Mouse (Mus musculus): Measurements from ENCODE around the gene Nfat5. TPM values are rescaled to one million over a fixed set of nuclear protein-coding genes. Genes with fewer than 3 reads are reported as not detected.

Nfat5 gene
- polyA plus RNA-seq, 1 experiment from 2014 or later = 1.5 TPM

DNA sequence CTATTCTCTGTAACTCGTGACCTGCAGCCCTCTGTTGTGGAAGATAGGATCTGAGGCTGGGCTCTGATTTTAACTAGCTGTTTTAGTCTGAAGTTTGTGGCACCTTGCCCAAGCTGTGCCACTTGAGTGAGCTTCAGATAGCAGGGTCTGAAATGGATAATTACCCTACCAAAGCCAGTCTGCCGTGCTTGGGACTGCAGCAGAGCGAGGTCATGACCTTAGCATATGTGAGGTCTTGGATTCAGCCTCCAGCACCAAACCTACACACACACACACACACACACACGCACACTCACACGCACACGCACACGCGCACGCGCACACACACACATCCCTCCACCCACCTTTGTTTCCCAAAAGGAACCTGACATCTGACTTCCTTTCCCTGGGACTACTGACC lies 27.5 kb upstream of the Nfat5 start:
- H3K4me3 ChIP-seq (replicated peaks) = no peak overlapping the region
- no peaks in the 10 kb centered on the region; the same call in 1 of the 2 replicates for H3K4me1 ChIP-seq (replicated peaks)
- 0 out of 2 replicates have a peak, but pooled peaks cover 4% of the 10 kb centered on the region for H3K27me3 ChIP-seq
- H3K36me3 ChIP-seq = no peaks in the 10 kb centered on the region
- H3K9ac ChIP-seq = no peak overlapping the region
- no peak for DNase-seq
- 82% methylated on average over 10 of the region's 10 CpGs for WGBS (ENCODE audit: insufficient replicate concordance)
- no peak overlapping the region for H3K27ac ChIP-seq
- H3K4me2 ChIP-seq = no peak overlapping the region
- ATAC-seq (ENCODE audit: low read depth) = no peak
- H3K9me3 ChIP-seq (replicated peaks) = no peaks in the 10 kb centered on the region; the same call in 1 of the 2 replicates

DNA sequence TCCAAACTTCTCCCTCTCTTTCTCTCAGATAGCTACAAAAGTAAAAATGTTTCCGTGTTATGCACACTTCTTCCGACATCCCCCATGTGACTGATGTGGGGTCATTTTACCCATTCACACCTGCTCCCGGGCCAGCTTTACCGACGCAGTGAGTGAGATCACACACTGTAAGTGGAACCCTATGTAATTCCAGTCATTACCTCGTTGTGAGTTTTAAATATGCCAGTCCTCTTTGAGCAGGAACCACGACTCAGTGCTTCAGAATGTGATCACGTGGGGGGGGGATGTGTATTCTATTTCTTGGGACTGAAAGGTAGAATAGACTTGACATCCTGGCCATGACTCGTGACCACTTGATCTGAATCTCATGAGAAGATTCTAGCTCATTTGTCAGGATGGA lies 24.8 kb upstream of the Nfat5 start:
- no peak overlapping the region for H3K27ac ChIP-seq
- DNase-seq = no peak
- WGBS (ENCODE audit: insufficient replicate concordance) = 57% methylated on average over 9 of the region's 9 CpGs
- 0 out of 2 replicates have a peak, but pooled peaks cover 4% of the 10 kb centered on the region for H3K27me3 ChIP-seq
- no peaks in the 10 kb centered on the region for H3K36me3 ChIP-seq
- H3K9ac ChIP-seq = no peak overlapping the region
- no peak overlapping the region for H3K4me2 ChIP-seq
- no peaks in the 10 kb centered on the region; the same call in 1 of the 2 replicates for H3K9me3 ChIP-seq (replicated peaks)
- no peak overlapping the region for H3K4me3 ChIP-seq (replicated peaks)
- no peak for ATAC-seq (ENCODE audit: low read depth)
- no peaks in the 10 kb centered on the region for H3K4me1 ChIP-seq (replicated peaks)

DNA sequence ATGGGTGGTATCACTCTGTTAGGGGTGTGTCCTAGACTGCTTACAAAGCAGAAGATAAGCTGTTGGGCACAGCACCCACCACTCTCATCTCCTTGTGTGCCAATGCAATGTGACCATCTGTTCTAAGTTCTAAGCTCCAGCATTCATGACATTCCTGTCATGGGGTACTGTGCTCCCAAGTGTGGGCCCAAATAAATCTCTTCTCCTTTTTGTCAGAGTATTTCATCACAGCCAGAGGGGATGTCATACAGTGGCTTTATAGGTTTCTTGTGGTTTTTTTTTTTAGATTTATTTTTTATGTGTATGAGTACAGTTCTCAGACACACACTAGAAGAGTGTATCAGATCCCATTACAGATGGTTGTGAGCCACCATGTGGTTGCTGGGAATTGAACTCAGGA lies 24.1 kb upstream of the Nfat5 start:
- H3K9me3 ChIP-seq (replicated peaks) = no peaks in the 10 kb centered on the region; the same call in 1 of the 2 replicates
- no peaks in the 10 kb centered on the region for H3K4me1 ChIP-seq (replicated peaks)
- DNase-seq (no peak), ATAC-seq (ENCODE audit: low read depth) (no peak)
- H3K27ac ChIP-seq = no peak overlapping the region
- no peaks in the 10 kb centered on the region for H3K36me3 ChIP-seq
- H3K4me2 ChIP-seq = no peak overlapping the region
- 0 out of 2 replicates have a peak, but pooled peaks cover 4% of the 10 kb centered on the region for H3K27me3 ChIP-seq
- no peak overlapping the region for H3K9ac ChIP-seq
- H3K4me3 ChIP-seq (replicated peaks) = no peak overlapping the region

DNA sequence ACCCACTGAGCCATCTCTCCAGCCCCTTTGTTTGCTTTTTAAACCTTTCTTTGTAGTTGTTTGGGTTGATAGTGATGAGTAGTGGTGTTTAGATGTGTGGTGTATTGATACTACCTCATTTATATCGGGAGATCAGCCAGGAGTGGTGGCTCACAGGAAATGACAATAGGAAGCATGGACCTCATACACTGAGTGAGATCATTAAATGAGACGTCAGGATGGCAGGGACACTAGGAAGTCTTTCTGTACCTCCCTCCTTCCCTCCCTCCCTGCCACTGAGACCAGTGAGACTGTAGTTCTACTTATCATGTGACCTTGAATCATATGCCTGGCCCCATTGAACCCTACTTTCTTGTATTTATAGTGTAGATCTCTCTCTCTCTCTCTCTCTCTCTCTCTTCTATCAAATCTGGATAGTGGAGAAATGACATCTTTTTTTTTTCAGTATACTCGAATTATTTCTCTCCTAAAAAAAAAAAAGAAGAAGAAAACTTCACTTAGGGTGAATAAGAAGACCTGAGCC lies 23.6 kb upstream of the Nfat5 start:
- Histone ChIP-seq H3K36me3 (no peaks in the 10 kb centered on the region), H3K4me3 (replicated peaks) (no peak overlapping the region)
- WGBS (ENCODE audit: insufficient replicate concordance) = 25% methylated on average over 3 of the region's 3 CpGs

DNA sequence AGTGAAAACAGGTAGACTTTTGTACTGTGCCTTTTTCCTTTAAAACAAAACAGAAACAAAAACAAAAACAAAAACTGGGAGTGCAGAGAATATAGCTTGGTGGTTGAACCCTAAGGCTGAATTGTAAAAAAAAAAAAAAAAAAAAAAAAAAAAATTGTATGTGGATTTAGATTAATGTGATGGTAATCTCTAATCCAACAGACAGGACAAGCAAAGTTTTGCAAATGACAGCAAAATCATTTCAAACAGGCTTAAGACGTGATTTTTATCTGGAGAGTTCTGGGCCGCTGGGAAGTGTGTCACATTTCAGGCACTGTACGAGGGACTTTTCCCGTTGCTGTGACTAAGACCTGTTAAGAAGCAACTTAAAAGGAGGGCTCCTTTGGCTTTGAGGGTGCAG lies 23.0 kb upstream of the Nfat5 start:
- ATAC-seq (ENCODE audit: low read depth) = no peak
- no peaks in the 10 kb centered on the region for H3K9me3 ChIP-seq (replicated peaks)
- H3K4me3 ChIP-seq (replicated peaks) = no peak overlapping the region
- DNase-seq = no peak
- 62% methylated on average over 4 of the region's 4 CpGs for WGBS (ENCODE audit: insufficient replicate concordance)
- H3K9ac ChIP-seq = no peak overlapping the region
- H3K36me3 ChIP-seq = no peaks in the 10 kb centered on the region
- no peak overlapping the region for H3K4me2 ChIP-seq
- no peak overlapping the region for H3K27ac ChIP-seq
- no peaks in the 10 kb centered on the region for H3K4me1 ChIP-seq (replicated peaks)
- H3K27me3 ChIP-seq = 0 out of 2 replicates have a peak, but pooled peaks cover 4% of the 10 kb centered on the region

More for the DNA sequence above, 23.6 kb upstream of the Nfat5 start:
- H3K4me1 ChIP-seq (replicated peaks) = no peaks in the 10 kb centered on the region
- 0 out of 2 replicates have a peak, but pooled peaks cover 4% of the 10 kb centered on the region for H3K27me3 ChIP-seq
- no peak for ATAC-seq (ENCODE audit: low read depth)
- H3K9me3 ChIP-seq (replicated peaks) = no peaks in the 10 kb centered on the region
- H3K27ac ChIP-seq = no peak overlapping the region
- H3K9ac ChIP-seq = no peak overlapping the region
- DNase-seq = no peak
- H3K4me2 ChIP-seq = no peak overlapping the region

DNA sequence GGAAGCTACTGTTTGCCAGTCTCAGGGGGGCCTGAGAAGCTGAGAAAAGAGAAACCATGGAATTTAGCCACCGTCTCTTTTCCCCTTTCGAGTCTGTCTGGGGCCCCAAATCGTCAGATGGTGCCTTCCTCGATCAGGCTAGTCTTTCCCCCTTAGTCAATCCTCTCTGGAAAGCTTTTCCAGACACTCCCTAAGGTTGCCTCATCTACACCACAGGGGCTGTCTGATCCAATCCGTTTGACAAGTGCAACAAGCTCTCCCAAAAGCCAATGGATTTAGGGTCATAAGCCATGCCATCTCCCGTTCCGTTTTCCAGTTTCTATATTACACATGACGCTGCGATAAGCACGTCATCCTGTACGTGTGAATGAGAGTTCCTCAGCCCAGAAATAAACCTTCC lies 22.5 kb upstream of the Nfat5 start:
- ATAC-seq (ENCODE audit: low read depth) = no peak
- Histone ChIP-seq H3K9ac (no peak overlapping the region), H3K36me3 (no peaks in the 10 kb centered on the region), H3K4me3 (replicated peaks) (no peak overlapping the region), H3K4me2 (no peak overlapping the region), H3K27ac (no peak overlapping the region), H3K4me1 (replicated peaks) (no peaks in the 10 kb centered on the region), H3K9me3 (replicated peaks) (no peaks in the 10 kb centered on the region), H3K27me3 (0 out of 2 replicates have a peak, but pooled peaks cover 3% of the 10 kb centered on the region)
- WGBS (ENCODE audit: insufficient replicate concordance) = 64% methylated on average over 11 of the region's 11 CpGs
- DNase-seq = no peak

DNA sequence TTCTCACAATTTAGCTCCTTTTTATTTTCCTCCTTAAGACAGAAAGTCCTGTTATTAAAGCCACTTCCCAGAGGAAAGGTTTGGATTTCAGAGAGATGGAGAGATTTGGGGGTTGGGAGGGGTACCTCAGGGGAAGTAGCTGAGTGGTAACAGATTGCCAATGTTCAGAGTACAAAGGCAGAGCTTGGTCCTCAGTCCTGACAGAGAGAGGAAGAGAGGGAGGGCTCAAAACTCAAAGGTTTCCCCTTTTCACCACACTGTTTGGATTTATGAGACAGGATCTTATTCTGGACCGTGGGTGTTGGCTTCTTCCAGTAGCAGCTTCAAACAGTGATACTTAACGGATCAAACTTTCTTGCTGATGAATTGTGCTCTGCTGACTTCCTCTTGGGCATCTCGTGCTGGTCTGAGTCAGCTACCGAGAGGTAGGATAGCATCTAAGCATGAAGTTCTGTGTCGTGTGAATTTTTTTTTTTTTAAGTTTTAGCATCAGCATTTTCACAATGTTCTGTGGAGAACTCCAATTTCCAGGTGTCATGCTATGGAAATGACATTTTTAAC lies 15.9 kb upstream of the Nfat5 start:
- no peak overlapping the region for H3K9ac ChIP-seq
- DNase-seq (no peak), ATAC-seq (ENCODE audit: low read depth) (no peak)
- no peaks in the 10 kb centered on the region for H3K4me1 ChIP-seq (replicated peaks)
- H3K36me3 ChIP-seq = no peaks in the 10 kb centered on the region
- no peak overlapping the region for H3K27ac ChIP-seq
- H3K4me2 ChIP-seq = no peak overlapping the region
- H3K9me3 ChIP-seq (replicated peaks) = no peaks in the 10 kb centered on the region
- 32% methylated on average over 5 of the region's 5 CpGs for WGBS (ENCODE audit: insufficient replicate concordance)
- no peak overlapping the region for H3K4me3 ChIP-seq (replicated peaks)
- H3K27me3 ChIP-seq = no peaks in the 10 kb centered on the region

DNA sequence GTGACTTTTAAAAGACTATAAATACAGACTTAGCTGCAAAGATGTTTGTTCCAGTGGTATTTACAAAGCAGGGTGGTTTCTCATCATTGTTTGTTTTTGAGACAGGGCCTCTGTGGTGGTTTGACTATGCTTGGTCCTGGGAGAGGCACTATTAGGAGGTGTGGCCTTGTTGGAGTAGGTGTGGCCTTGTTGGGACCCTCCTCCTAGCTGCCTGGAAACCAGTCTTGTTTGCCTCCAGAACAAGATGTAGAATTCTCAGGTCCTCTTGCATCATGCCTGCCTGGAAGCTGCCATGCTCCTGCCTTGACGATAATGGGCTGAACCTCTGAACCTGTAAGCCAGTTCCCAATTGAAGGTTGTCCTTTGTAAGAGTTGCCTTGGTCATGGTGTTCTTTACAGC lies 14.7 kb upstream of the Nfat5 start:
- DNase-seq = no peak
- Histone ChIP-seq H3K9me3 (replicated peaks) (no peaks in the 10 kb centered on the region), H3K36me3 (no peaks in the 10 kb centered on the region), H3K9ac (no peak overlapping the region), H3K27ac (no peak overlapping the region), H3K27me3 (no peaks in the 10 kb centered on the region), H3K4me1 (replicated peaks) (no peaks in the 10 kb centered on the region), H3K4me3 (replicated peaks) (no peak overlapping the region), H3K4me2 (no peak overlapping the region)
- no peak for ATAC-seq (ENCODE audit: low read depth)
- 66% methylated on average over 1 of the region's 1 CpGs for WGBS (ENCODE audit: insufficient replicate concordance)

DNA sequence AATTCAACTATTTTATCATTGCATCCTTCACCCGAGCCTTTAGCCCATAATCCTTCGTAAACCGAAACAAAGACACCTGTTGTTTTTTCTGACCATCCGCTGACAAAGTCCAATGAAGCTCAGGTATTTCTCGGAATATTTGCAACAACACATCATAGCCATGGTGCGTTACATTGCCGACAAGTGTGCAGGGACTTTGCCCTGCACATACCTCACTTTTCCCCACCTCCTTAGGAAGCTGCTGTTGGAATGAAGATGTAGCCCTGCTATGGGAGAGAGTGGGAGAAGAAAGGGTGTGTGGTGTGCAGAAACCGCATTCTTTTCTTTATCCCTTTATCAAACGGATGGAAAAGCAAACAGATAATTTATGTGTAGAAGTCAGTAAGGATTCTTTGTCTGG lies 6.6 kb upstream of the Nfat5 start:
- Histone ChIP-seq H3K4me3 (replicated peaks) (no peak overlapping the region), H3K4me2 (no peak overlapping the region), H3K9ac (no peak overlapping the region), H3K27ac (no peak overlapping the region), H3K36me3 (no peaks in the 10 kb centered on the region), H3K27me3 (no peaks in the 10 kb centered on the region), H3K9me3 (replicated peaks) (no peaks in the 10 kb centered on the region), H3K4me1 (replicated peaks) (peaks cover 4% of the 10 kb centered on the region; the same call in 1 of the 2 replicates)
- no peak for ATAC-seq (ENCODE audit: low read depth)
- DNase-seq = no peak
- WGBS (ENCODE audit: insufficient replicate concordance) = 72% methylated on average over 9 of the region's 9 CpGs

DNA sequence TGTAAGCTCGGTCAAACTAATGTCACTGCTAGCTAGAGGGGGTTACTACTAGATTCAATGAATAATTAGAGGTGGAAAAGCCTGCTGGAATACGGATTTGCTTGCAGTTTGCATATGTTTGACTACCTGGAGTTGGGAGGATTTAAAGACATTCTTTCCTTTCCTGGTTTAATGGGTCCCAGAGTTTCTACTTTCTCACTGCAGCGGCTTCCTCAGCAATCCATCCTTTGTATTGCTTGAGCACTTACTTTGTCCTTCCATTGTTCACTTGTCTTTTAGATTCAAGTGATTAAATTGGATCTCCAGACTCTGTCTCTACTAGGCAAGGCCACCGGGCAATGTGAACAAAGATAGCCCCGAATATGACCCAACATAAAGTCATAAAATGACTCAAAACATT lies 5.7 kb upstream of the Nfat5 start:
- no peaks in the 10 kb centered on the region for H3K27me3 ChIP-seq
- no peak overlapping the region for H3K27ac ChIP-seq
- H3K4me1 ChIP-seq (replicated peaks) = peaks cover 10% of the 10 kb centered on the region
- WGBS (ENCODE audit: insufficient replicate concordance) = 59% methylated on average over 5 of the region's 5 CpGs
- H3K9ac ChIP-seq = no peak overlapping the region
- H3K4me2 ChIP-seq = no peak overlapping the region
- no peaks in the 10 kb centered on the region for H3K9me3 ChIP-seq (replicated peaks)
- H3K36me3 ChIP-seq = no peaks in the 10 kb centered on the region
- DNase-seq (no peak), ATAC-seq (ENCODE audit: low read depth) (no peak)
- no peak overlapping the region for H3K4me3 ChIP-seq (replicated peaks)

DNA sequence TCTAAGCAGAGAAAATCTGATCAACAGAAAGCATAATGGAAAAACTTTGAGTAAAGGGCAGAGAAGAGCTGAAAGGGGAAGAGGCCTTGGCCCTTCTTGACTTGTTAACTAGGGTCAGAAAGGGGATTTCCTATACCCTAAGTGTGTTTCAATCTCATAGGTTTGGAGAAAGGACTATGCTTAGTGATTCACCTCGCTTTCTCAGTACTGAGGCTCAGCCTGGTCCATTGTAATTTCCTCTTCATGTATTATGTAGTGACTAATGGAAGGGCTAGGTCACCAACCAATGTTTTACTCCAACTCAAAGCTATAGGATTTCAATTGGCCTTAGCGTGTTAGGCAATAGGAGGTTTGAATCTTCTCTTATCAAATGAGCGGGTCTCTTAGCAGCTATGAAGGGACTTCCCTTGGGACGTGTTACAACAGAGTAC lies 2.1 kb upstream of the Nfat5 start:
- Histone ChIP-seq H3K9ac (no peak overlapping the region), H3K4me3 (replicated peaks) (no peak overlapping the region), H3K27ac (no peak overlapping the region), H3K27me3 (no peaks in the 10 kb centered on the region), H3K4me2 (no peak overlapping the region), H3K36me3 (no peaks in the 10 kb centered on the region), H3K9me3 (replicated peaks) (no peaks in the 10 kb centered on the region), H3K4me1 (replicated peaks) (peaks cover 26% of the 10 kb centered on the region)
- ATAC-seq (ENCODE audit: low read depth) (no peak), DNase-seq (no peak)
- 63% methylated on average over 4 of the region's 4 CpGs for WGBS (ENCODE audit: insufficient replicate concordance)
